Mouse (Mus musculus) gastrocnemius, postnatal 4 days (tissue): ENCODE results near the gene Zfp629. TPM values are rescaled to one million over a fixed set of nuclear protein-coding genes. Genes with fewer than 3 reads are reported as not detected.

Experiments
- DNase-seq, 2 experiments: peaks; one replicate each; pipeline ENCODE4 v3.0.0; 2021 to 2022; ENCODE audit warnings: low spot score in 2 of 2, mixed read lengths in 2 of 2
- total RNA-seq, 2 experiments: library from RNA; stranded (reverse); gene quantifications; 2 replicates each; pipeline ENCODE4 v1.2.3; 2021

Zfp629 gene
- total RNA-seq, 2 experiments from 2014 or later, result 13.1 to 13.5 TPM

DNA sequence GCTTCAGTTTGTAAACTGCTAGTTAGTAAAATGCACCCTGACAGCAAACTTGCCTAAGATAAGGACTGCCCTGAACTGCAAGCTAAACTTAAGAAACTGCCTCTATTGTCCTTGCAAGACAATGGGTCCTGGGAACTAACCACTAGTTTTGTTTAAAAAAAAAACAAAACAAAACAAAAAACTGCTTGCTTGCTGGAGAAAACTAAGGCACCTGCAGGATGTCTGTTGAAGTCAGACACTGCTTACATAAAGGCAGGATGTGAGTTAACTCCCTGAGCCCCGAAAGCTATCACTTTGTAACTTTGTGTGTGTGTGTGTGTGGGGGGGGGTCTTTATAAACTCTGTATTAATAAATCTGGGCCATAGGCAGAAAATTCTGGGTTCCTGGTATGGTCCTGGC lies 1.3 kb upstream of the Zfp629 start:
- DNase-seq, result no peak

DNA sequence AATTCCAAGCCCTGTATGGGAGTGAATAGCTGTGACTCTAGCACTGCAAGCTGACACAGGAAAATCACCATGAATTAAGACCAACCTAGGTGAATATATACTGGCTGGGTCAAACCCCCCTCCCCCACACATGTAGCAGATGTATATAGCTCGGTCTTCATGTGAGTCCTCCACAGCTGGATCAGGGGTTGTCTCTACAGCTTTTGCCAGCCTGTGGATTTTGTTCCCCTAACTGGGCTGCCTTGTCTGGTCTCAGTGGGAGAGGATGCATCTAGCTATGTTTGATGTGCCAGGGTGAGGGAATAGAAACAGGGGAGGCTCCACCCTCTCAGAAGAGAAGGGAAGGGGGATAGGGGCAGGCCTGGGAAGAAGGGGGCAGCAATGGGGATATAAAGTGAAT lies 739 bp upstream of the Zfp629 start:
- DNase-seq, result no peak

DNA sequence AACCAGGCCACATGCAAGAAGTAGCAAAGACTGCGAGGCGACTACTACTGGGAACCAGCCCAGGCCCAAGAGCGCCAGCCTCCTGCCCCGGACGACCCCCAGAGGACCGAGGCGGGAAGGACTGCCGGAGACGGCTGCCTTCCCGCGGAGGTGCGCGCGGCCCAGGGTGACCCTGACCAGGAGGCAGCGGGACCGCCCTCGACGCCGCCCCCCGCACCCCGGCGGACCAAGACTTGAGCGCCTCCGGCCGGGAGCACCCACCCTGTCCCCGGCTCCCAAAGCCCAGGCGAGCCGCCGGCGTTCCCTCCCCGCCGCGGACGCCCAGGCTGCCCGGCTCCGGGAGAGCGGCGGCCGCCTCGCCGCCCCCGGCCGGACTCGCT lies 1.1 kb downstream of the Zfp629 start:
- DNase-seq, result peak in 1 of 2 experiments; percentile 60

DNA sequence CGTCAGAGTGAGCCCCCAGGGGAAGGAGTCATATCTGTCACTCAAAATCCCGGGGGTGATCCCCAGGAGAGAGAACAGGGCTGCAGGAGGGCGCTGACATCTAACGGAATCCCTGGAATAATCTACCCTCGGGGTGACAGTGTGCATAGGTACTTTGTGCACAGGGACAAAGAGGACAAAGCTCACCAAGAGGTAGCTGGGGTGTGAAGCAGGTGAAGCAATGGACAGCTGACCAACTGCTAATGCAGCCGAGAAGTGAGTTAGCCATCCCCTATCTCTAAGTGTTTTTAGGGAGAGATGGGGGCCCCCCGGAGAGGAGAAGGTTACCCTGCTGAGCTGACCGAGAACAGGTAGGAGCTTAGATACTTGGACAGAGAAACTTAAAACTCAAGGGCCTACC lies 1.5 kb downstream of the Zfp629 start:
- no peak for DNase-seq

DNA sequence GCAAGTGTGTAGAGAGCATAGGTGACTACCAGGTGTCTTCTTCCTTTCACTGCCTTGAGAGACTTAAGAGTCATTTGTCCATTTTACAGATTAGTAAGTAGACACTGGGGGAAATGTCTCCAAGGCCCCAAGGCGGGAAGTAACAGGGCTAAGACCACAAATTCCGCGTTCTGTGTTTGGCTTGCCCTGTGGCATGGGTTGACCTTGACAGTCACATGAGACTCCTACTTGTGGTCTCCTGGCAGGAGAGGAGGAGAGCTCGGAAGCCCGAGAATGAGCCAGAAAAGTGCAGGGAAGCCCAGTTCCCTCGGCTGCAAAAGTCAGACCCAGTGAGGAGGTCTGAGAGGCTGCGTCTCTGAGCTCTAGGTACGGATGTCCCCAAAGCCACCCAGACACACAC lies 2.1 kb downstream of the Zfp629 start:
- no peak for DNase-seq

DNA sequence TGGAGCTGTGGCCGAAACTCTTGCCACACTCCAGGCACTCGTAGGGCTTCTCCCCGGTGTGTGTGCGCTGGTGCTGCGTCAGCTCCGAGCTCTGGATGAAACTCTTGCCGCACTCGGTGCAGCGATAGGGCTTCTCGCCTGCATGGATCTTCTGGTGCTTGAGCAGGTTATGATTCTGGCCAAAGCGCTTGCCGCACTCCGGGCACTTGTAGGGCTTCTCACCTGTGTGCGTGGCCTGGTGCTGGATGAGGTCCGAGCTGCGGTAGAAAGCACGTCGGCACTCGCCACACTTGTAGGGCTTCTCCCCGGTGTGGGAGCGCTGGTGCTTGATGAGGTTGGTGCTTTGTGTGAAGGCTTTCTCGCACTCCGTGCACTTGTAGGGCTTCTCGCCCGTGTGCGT lies 4.0 kb downstream of the Zfp629 start:
- DNase-seq, result no peak

DNA sequence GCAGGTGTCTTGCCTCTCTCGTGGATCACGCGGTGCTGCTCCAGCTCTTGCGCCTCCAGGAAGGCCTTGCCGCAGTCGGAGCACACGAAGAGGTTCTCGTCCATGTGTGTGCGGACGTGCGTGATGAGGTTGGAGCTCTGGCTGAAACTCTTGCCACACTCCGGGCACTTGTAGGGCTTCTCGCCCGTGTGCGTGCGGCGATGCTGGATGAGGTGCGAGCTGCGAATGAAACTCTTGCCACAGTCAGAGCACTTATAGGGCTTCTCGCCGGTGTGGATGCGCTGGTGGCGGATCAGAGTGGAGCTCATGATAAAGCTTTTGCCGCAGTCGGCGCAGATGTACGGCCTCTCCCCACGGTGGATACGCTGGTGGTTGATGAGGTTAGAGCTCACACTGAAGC lies 4.6 kb downstream of the Zfp629 start:
- no peak for DNase-seq

DNA sequence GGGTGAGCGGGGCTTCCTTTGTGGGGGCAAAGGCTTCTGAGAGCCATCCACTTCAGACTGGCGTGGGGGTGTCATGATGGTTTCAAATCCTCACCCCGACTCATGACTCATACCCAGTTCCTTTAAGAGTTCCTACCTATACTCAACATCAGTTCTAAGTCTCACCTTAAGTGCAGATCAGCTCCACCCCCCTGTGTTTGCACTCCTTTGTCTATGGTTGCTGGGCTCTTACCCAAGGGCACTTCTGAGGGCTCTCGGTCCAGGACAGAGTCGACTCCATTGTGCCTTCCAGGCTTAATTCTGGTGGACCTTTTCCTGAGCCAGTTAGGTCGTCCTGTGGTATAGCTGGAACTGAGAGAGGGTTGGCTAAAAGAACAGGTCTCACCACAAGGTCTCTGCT lies 8.4 kb downstream of the Zfp629 start:
- no peak for DNase-seq

DNA sequence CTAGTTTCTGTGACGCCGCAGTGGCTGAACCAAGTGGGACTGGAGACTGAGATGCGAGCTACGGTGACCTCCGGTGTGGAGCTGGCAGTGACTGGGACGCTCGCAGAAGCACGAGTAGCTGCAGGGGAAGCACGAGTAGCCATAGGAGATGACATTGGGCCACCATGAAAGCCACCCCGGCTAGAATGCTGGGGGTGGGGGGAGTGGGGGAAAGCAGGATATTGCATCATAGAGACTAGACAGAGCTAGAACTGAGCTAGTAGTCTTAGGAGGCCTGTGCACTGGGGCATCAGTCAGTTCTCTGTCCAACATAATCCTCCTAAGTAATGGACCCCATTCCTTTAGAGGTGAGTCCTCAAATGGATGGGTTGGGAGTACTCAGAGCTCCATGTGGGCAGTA lies 11.3 kb downstream of the Zfp629 start:
- no peak for DNase-seq

DNA sequence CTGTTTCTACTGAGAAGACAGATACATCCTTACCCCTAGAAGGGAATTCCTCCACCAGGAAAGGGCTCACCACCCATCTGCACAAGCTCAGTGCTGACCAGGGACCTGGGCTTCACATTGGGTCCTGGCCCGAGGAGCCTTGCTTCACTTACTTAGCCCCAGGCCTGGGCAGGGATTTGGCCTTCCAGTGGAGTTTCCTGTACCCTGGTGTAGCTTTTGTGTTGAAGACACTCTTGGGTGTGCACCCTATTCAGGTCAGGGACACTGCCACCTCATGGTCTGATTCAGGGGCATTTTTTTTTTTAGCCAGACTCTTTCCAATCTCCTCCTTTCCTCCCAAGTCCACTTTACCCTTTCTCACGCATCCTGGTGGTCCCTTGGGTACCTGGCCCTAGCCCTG lies 12.7 kb downstream of the Zfp629 start:
- DNase-seq, result no peak

DNA sequence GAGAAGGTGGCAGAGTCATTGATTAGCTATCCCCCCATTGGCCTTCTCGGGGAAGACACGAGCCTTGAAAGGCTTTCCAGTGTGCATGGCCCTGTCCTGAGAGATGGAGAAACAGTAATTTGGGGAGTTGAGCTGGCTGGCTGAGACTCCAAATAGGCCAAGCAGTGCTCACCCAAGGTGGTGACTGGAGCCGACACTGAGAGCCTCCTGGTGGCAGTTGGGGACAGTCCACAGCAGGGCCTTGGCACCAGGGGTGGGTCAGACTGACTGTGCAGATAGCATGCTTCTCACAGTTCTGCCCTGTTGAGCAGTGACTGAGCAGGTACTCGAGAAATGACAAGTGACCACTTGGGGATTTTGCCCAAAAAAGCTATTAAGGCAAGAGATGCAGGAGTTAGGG lies 13.9 kb downstream of the Zfp629 start:
- DNase-seq, result no peak

DNA sequence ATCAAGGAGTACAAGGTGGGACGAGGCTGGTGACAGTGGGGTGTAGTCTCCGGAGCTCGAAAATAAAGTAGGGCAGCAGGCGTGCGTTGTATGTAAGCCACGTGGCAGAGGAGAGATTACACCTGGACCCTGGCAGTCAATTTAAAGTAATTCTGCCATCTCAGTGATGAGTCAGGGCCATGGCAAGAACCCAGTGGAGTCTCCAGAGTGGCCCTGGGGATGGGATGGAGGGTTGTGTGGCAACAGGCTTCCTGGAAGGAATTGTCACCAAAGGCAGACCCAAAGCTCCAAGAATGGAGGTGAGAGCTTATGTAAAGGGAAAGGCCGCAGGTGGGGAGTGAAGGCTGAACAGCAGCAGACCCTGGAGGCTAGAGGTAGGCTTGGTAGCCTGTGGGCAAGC lies 15.0 kb downstream of the Zfp629 start:
- no peak for DNase-seq

DNA sequence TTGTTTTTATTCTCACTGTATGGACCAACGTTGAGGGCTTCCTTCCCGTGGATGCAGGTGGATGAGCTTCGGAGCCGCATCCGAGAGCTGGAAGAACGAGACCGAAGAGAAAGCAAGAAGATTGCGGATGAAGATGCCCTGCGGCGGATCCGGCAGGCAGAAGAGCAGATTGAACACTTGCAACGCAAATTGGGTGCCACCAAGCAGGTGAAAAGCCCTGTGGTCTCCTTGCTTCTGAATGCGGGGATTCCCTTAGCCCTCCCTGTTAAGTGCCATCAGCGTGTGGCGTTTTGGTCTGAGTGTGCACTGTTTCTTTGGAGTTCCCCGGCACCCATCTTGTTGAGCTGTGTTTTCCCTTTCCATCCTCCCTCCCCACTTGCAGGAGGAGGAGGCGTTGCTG lies 18.9 kb downstream of the Zfp629 start:
- DNase-seq, result no peak

DNA sequence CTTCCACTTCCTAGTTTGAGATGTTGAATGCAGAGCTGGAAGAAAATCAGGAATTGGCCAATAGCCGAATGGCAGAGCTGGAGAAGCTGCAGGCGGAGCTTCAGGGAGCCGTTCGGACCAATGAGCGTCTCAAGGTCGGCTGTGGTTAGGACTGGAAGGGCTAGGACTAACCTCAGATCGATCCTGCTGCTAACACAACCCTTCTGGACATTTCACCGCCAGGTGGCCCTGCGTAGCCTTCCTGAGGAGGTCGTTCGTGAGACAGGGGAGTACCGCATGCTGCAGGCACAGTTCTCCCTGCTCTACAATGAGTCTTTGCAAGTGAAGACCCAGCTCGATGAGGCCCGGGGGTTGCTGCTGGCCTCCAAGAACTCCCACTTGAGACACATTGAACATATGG lies 23.0 kb downstream of the Zfp629 start:
- DNase-seq, result no peak

DNA sequence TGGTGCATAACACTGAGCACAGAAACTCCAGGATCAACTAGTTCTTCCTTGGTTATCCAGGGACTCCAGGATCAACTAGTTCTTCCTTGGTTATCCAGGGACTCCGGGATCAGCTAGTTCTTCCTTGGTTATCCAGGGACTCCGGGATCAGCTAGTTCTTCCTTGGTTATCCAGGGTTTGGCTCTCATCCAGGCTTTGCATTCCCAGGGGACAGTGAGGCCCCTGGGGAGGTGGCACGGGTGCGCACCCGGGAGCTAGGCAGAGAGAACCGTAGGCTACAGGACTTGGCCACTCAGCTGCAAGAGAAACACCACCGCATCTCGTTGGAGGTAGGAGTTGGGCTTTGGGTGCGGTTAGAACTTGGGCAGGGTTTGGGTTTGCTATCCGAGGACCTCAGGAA lies 24.5 kb downstream of the Zfp629 start:
- no peak for DNase-seq

DNA sequence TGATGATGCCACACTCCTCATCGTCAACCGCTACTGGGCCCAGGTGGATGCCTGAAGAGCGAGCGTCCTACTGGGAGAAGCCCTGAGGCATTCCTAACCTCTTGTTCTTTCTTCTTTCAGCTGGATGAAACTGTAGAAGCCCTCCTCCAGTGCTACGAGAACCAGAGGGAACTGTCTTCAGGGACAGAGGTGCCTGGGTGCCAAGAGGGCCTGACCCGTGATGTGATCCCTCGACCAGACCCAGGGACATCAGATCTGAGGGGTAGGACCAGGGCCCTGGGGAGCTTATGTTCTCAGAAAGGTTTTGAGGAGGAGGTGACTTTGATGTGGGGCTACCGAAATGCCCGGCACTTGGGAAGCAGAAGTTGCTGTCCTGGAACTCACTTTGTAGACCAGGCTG lies 26.0 kb downstream of the Zfp629 start:
- DNase-seq, result no peak

DNA sequence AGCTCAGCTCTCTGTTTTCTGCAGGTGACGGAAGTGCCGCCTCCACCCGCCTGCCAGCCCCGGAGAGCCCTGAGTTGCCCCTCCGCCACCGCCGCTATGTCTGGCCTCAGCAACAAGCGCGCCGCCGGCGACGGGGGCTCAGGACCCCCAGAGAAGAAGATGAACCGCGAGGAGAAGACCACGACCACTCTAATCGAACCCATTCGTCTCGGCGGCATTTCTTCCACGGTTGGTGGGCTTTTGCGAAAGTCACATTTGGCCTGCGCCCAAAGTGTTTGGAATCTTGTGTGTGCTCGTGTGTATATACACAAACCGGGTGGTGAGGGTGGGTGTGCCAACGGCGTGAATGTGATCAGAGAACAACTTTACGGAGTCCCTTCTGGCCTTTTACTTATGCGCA lies 26.7 kb downstream of the Zfp629 start:
- DNase-seq, result no peak

DNA sequence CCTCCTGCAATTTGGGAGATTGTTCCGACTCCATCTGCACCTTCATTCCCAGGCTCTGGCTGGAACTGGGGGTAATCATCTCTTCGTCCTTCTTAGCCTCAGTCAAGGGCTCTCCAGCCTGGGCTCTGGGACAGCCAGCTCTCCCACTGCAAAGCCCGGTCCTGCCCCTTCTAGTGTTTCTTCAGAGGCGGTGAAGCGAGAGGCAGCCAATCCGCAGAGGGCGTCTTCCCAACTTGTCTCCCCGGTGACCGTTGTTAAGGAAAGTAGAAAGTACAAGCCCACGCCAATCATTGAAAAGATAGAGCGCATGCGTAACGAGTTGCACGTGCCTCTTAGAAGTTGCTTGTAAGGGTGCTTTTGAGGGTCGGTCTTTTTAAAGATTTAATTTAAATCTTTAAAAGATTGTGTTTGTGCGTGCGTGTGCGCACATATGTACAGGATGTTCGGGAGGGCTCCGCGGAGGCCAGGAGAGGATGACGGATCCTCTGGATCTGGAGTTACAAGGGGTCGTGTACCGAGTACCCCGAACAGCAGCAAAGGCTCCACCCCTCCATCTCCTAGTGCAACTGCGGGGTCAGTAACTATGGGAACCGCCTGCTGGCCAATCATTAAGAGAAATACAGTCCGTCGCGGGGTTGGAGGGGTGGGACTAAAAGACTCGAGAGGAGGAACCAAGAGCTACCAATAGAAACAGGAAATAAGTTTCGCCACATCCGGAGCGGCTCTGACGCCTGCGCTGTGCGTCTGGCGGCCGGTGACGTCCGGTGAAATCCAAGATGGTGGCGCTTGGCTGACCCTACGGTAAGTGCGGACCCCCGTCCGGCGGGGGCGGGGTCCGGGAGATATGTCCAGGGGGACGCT lies 27.4 kb downstream of the Zfp629 start, which contains the start of the genes Ccdc189 and Rnf40:
Ccdc189 (minus strand) TSS at position 585 of the 861 bp plus-strand sequence.
Rnf40 (plus strand) TSS at position 757 of the 861 bp plus-strand sequence.
- DNase-seq, result peak; percentile 69 to 89

DNA sequence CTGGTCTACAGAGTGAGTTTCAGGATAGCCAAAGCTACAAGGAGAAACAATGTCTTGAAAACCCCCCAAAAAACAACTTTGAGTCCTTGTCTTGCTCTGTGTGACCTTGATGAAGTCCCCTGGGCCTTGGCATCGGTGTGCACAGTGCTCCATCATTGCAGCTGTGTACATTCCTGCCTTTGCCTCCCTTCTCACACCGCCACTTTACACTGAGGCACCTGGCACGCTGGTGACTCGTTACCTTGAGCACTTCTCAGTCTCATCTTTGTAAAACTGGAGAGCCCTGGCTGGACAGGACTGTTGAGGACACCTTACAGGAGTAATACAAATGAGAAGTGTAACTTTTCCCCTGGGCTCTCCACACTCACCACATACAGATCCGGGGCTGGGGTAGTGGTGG lies 28.4 kb downstream of the Zfp629 start:
- no peak for DNase-seq

DNA sequence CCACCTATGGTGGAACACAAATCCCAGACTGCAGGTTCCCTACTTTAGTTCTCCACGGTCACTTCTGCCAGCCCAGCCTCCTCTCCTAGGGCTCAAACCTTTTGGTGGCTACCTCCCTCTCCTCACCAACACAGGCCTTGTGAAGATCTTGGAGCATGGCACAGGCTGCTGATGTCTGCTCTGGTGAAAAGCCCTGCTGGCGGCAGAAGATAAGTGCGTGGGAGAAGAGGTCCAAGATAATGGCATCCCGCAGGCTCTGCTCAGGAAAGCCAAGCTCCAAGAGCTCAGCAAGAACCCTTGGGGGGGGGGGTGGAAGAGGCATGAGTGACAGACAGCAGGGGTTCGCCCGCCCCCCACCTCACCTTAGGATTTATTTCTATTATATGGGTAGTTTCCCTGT lies 29.4 kb downstream of the Zfp629 start:
- DNase-seq, result no peak

DNA sequence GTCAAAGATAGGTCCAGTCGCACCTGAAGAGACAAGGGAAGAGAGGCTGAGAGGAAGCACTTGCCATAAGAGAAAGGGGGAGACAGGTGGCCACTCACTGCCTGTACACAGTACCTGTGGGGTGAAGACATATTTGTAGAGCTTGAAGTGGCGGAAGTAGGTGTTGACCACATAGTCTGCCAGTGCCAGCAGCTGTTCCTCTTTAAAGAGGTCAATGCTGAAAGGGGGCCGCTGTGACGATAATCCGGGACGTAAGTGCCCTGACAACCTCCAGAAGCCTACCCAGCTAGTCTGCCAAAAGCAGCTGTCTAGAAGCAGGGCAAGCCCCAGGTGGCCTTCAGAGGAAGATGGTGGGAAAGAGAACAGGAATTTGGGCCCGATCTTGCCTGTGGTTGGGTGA lies 30.6 kb downstream of the Zfp629 start:
- DNase-seq, result no peak

DNA sequence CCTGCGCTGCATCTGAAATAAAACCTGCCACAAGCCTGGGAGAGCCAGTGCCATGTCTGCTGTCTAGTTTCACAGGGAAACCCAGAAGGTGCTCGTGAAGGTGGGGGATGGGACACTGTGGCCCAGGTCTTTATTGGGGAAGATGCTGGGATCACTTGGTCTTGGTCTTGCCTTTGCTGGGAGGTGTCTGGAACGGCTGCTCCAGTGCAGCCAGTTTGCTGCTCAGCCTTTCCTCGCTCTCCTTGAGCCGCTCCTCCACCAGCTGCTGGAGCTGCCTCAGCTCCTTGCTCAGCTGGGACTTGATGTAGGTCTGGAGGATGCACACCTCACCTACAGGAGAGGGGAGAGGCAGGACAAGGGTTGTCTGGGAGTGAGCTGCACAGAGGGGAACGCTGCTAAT lies 32.3 kb downstream of the Zfp629 start:
- no peak for DNase-seq

DNA sequence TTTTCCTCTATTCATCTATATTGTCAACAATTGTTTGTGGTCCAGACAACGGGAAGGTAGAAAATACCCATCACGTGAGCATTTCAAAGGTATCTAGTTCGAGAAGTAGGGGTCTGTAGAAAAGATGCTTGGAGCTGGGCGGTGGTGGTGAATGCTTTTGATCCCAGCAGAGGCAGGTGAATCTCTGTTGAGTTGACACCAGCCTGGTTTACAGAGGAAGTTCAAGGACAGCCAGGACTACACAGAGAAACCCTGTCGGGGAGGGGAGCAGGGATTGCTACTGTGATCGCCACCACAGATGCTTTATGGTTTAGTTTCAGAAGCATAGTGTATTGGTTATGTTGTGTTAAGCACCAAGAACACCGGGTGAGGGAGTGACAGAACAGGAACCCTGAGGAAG lies 41.5 kb downstream of the Zfp629 start:
- DNase-seq, result no peak
